Mouse (Mus musculus) WW6 (cell line): ENCODE results near the gene Itsn1.

Experiments used
- DNase-seq: peaks from one replicate; pipeline ENCODE4 v3.0.0-alpha.2; 2013; ENCODE audit warnings: low read depth, low spot score

Gene Itsn1

DNA sequence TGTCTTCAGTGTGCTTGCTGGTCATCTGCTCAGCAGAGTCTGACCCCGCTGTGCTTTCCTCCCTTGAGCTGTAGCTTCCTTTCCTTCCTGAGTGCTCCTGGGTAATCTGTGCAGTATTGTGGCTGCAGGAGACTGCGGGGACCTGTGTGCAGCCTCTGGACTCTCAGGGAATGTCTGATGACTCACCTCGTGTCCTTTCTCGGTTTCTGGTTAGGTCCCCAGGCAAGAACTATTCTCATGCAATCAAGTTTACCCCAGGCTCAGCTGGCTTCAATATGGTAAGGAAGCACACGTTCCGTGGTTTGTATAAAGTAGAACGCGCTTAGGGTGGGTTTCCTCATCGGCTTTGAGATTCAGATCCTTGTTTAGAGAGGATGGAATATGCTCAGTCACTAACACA lies 82.8 kb downstream of the Itsn1 start:
- no peak for DNase-seq

DNA sequence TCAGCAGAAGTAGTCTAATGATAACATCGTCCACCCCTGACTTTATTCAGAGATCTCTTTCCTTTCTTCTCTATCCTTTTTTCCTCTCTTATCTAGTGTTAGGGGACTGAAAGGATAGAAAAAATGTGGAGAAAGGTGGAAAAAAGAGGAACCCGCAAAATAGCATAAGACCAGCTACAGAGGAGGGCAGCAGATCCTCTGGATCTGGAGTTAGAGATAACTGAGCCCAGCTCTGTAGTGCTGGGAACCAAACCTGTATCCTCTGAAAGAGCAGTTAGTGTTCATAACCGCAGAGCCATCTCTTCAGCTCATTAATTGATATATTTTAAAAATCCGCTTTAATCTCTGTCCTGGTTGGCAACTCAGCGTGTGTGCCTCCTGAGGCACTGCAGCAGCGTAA lies 84.5 kb downstream of the Itsn1 start:
- no peak for DNase-seq

DNA sequence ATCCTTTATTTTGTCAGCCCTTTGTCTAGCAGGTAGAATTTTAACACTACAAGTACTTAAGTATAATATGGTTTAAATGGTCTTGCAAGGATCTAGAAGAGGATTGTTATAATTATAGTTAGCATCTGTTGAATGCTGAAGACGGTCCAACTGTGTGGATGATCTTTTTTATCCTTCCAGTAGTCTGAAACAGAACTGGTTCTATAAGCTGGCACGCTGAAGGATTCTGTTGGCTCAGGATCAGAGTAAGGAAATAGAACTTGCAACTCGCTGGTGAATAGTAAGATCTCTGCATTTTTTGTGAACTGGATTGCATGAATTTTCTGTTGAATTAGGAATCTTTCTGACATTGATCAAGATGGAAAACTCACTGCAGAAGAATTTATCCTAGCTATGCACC lies 86.0 kb downstream of the Itsn1 start:
- no peak for DNase-seq

DNA sequence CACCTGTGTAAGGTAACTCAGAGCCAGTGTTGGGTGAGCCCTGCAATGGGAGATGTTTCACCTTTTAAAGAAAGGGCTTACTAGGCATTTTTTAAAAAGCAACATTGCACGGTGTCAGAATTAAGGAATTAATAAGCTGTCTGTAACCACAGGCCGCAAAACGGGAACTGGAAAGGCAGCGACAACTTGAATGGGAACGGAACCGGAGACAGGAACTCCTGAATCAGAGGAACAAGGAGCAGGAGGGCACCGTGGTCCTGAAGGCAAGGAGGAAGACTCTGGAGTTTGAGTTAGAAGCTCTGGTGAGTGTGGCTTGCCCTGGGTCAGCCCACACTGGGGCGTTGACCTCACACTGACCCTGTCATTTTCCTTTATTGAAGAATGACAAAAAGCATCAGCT lies 91.2 kb downstream of the Itsn1 start:
- DNase-seq, result no peak

DNA sequence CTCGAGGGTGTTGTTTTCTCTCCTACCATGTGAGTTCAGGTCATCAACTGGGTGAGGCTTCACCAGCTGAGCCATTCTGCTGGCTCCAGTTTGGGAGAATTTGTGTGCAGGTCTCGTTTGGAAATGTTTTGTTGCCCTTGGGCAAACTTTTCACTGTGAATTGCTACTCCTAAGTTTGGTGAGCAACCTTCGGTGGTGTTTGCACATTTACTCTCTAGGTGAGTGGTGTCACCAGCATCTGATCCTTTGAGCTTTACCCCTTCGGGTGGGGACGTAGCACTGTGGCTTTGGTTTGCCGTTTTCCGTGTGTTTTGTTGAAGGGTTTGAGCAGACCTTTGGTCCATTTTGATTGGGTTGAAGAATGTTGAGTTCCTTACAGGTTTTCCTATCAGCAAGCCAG lies 93.2 kb downstream of the Itsn1 start:
- DNase-seq, result no peak

DNA sequence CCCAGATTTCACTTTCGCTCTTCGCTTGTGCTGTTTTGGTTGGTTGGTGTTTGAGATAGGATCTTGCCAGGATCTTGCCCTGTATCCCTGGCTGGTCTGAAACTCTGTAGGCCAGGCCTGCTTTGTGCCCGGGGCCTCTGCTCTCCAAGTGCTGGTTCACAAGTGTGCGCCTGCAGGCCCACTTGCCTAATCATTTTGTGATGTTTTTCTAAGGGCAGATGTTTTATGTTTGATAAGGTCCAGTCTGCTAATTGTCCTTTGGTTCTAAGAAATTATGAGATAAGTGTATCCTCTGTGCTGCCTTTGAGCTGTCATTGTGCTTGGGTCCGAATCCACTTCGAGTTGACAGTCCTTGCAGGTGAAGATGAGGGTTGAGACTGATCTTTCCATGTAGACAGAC lies 93.7 kb downstream of the Itsn1 start:
- DNase-seq, result no peak

DNA sequence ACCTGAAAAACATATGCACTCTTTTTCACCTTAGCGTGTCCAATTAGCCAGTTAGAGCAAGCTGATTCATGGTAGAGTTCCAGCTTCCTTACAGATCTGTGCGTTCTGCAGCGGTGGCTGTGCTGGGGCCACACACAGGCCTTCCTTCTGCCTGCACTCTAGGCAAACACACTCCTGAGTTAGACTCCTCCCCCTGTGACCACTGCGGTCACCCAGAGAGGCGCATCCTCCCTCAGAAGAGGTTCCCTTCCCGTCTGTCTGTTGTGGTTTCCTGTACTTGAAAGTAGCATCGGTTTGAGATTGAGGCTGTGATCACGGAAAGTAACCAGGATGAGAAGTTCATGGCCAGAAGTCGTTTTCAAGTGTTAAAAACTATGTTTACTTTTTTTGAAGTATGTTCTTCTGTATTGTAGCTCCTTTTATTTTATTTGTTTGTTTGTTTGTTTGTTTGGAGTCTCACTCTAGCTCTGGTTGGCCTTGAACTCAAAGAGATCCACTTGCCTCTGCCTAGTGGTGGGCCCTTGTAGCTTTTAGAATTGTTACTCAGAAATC lies 96.8 kb downstream of the Itsn1 start:
- DNase-seq, result no peak

DNA sequence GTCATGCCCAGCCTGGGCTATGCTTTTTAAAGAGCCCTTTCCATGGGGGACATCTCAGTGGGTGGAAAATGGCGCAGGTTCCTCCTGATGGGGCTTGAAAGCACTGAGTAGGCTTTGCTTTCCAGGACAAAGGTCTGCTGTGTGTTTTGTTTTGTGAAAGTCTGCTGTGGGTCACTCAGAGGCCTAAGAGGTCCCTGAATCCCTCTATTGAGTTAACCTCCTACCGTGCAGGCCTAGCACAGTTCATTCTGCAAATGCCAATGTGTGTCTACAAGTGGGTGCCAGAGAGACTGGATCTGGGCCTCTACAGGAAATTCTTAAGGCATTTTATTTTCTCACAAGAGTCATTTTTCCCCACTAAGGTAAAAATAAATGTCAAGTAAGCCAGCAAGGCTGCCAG lies 97.8 kb downstream of the Itsn1 start:
- no peak for DNase-seq

DNA sequence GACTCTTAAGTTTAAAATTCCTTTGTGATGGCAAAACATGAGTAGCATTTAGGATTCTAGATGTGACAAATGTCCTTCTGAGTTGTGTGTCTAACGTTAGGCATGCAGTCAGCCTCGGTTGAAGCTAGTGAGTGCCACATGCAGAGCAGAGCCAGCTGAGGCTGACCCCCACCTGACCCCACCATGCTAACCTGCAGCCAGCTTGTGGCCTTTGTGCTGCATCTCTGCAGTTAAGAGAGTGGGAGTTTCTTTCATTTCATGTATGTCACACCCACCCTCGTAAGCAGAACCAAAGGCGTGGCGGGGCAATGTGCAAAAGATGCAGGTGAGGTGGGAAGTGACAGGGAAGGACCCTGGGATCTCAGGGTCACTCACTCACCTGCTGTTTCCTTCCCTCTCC lies 98.4 kb downstream of the Itsn1 start:
- no peak for DNase-seq

DNA sequence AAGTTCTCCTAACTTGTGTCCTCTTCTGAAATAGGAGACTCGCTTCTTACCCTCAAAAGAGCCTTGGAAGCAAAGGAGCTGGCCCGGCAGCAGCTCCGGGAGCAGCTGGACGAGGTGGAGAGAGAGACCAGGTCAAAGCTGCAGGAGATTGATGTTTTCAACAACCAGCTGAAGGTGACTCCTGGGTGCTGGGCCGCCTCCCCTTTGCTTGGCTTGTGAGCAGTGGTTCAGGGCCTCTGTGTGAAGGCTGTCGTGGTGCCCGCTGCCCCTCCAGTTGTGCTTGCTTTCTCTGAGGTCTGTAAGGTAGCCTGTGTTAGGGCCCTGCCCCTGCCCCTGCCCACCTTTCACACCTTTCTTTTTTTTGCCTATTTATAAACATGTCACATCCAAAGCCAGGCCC lies 99.1 kb downstream of the Itsn1 start:
- no peak for DNase-seq

DNA sequence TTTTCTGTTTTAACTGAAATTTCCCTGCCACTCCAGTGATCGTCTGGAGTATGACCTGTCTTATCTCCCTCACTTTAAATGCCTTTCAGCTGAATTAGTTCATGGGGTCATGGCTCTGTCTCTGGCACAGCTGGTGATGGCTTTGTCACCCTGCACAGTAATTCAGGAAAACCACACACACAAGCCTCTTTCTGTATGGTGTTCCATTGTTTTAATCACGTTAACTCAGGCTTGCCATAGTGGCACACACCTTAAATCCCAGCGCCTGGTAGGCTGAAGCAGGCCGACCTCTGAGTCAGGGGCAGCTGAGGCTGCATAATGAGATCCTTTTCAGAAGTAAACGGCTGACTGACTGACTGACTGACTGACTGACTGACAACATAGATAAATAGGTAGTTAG lies 99.5 kb downstream of the Itsn1 start:
- no peak for DNase-seq

DNA sequence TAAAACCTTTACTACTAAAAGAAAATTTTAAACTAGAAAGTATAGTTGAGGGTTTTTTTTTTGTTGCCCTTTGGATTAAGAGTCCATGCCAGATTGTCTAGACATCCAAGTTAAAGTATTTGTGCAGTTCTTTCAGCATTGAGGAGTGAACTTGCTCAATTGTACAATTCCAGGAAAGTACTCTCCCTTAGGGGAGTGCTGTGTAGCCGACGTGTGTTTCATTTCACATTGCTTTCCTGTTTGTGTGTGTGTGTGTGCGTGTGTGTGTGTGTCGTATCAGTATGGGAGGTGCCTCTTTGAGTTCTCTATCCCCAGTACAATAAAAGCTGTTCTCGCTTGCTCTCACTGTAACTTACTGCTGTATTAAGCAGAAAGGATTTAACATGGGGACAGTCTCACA lies 100.0 kb downstream of the Itsn1 start:
- no peak for DNase-seq

DNA sequence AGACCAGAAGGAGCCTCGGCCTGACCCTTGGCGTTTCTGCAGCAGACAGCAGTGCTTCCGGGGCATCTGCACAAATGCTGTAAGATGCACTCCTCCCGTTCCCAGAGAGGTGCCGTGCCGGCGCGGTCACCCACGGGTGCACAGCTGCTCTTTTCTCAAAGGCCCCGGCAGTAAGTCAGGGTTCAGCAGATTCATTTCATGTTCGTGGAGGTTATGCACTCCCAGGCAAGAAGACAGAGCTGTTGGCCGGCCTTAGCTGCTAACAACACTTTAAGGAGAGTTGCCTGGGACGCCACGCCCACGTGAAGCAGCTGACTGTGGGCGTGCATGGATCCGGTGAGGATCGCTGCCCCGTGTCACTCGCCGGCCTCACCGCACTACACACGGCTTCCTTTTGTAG lies 101.2 kb downstream of the Itsn1 start:
- DNase-seq, result no peak

DNA sequence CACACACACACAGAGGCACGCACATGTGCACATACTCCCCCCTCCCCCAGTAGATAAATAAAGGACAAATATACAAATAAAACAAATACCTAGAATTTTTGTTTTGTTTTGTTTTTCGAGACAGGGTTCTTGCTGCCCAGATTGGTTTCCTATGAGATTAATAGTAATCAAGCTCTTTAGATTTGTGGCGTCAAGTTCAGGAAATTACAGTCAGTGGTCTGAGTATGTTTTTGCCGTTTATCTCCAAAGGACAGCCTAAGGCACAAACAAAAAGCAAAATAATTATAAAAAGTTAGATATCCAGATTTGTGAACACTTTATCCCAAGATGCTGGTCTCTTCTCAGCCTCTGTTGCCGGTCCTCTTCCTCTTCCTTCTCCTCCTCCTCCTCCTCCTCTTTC lies 104.0 kb downstream of the Itsn1 start:
- DNase-seq, result no peak

DNA sequence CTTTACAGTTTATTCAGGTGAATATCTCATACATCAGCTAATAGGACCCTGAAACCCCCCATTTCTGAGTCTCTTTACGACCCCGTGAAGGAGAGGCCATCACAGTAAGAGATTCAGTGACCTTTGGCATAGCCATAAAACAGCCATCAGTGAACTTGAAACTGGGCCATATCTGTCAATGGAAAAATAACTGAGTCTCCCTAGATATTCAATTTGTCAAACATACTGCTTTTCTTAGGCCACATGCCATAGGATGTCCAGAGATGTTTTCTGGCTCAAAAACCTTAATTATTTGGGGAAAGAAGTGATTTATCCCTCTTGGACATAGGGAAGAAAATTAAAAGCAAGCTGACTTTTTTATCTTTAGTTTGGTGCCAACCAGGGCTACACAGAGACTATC lies 104.5 kb downstream of the Itsn1 start:
- no peak for DNase-seq

DNA sequence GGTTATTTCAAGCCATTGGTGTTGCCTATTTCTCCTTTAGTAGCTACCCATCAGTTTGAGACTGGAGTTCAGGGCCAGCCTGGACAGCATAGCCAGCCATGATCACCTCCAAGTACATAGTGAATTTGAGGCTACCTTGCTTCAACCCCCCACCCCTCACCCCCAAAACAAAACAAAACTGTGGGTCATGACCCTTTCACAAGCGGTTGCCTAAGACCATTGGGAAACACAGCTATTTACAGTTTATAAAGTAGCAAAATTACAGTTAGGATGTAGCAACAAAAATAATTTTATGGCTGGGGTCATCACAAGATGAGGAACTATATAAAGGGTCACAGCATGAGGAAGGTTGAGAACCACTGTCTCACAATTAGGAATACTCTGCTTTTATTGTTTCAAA lies 104.9 kb downstream of the Itsn1 start:
- DNase-seq, result no peak

DNA sequence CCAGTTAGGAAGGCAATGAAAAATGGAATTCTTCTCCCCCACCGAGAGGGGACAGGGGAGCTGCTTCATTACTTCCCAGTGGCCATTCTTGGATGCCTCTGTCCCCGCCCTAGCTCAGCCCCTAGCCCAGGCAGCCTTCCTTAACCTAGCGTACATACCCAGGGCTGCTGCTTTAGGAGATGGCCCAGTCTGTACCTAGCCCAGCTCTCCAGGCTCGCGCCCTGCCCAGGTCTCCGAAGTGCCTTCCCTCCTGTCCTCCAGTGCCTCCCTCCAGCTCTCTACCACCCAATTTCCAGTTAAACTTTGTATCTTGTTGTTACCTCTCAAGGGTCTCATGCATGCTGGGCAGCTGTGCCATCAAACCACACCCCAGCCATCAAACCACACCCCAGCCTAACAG lies 106.7 kb downstream of the Itsn1 start:
- no peak for DNase-seq

DNA sequence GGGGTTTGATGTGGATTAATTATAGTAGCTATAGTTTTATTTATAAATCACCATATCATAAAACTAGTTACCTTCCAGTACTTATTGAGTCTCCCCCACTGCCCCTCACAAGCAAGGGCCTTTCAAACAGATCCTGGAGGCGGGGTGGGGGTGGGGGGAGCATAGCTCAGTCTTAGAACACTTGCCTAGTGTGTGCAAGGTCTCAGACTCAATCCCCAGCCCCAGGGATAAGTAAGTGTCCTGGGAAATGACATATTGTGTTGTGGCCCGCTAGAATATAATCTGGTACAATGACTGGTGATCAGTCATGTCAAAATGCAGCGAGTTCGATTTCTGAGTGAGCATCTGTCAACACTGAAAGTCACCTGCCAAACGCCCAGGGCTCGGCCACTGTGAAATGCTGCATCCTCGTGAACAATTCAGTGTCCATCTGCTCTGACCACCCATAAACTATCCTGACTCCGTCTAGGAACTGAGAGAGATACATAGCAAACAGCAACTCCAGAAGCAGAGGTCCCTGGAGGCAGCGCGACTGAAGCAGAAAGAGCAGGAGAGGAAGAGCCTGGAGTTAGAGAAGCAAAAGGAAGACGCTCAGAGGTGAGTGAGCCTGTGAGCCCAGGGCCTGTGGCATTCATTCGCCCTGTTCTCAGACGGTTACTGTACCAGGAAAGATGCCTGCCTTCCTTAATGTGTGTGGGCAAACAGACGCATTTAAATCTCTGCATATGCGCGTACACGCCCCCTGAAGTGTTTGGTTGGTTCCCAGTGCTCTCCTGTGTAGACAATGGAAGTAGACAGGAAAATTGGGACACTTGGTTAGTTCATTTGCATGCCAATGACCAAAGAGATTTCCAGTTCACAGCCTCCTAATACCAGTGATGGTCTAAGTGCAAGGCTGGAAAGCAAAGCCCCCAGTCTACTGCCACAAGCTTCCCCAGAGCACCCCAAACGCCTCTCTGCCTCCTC lies 107.8 kb downstream of the Itsn1 start:
- no peak for DNase-seq

DNA sequence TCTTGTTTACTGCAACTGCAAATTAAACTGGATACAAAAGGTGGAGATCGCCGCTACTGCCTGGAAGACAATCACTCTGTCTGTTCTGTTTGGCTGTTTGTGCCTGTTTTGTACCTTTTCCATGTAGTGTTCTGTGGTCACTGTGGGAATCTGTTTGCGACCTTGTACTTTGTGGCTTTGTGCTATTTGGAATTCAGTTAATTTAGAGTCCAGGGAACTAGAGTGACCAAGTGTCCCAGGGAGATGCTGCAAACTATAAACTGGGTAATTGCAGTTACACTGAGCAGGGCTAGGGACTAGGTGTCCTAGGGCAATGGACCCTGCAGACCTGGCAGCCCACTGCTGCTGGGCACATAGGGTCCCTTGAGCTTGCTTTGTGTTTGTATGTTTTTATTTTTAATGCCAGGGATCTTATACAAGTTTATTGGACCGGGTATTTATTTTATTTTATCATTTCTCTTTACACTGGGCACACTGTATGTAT lies 108.5 kb downstream of the Itsn1 start:
- DNase-seq, result no peak

DNA sequence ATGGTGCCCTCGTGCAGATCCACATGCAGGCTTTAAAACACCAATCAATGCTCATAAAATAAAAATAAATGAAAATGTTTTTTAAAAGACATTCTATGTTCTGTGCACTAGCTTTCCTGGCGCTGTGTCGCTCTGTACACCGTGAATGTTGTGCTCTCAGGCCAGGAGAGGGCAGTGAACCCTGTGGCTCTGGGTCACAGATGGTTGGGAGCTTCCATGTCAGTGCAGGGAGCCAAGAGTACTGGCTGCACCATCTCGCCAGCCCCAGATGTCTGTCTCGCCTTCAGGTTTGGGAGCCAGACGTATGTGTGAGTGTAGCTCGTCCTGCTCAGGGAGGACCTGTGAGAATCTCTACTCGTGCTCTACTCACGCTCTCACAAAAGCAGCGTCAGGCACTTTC lies 109.7 kb downstream of the Itsn1 start:
- no peak for DNase-seq

DNA sequence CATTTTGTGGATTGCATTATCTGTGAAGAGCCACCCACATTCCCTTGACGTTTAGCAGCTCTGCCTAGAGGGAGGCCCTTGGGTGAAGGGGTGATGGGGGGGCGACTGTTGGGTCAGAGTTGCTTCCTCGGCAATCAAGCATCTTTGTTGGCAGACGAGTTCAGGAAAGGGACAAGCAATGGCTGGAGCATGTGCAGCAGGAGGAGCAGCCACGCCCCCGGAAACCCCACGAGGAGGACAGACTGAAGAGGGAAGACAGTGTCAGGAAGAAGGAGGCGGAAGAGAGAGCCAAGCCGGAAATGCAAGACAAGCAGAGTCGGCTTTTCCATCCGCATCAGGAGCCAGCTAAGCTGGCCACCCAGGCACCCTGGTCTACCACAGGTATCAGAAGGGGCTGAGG lies 110.4 kb downstream of the Itsn1 start:
- DNase-seq, result no peak

DNA sequence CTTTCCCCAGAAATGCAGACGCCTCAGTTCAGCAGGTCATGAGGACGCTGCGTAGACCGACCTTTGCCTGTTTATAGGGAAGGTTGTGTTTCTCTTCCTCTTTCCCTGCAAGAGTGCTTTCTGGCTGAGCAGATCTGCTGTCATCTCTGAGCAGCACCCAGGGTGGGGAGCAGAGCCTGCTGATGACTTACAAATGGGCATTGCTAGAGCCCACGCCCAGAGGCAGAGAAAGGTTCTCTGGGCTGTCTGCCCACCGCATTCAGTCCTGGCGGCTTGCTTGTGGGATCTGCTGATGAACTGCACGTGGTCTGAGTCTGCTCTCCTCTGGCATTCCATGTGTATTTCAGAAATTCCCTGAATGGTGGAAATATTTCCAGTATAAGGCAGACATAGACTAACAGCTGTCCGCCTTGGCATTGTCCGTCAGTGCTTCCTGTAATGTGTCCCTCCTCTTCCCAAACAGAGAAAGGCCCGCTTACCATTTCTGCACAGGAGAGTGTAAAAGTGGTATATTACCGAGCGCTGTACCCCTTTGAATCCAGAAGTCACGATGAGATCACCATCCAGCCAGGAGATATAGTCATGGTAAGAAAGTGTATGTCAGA lies 112.0 kb downstream of the Itsn1 start:
- DNase-seq, result no peak
